Mouse (Mus musculus): Measurements from ENCODE around the gene Amd1. TPM values are rescaled to one million over a fixed set of nuclear protein-coding genes. Genes with fewer than 3 reads are reported as not detected.
A peak's percentile ranks its signal among the peaks of the same experiment; 100 is the strongest.
"Not testable (repeated sequence)": the region's sequence is repeated elsewhere in the genome, so short reads cannot be mapped to it uniquely, and the experiment has no call there.

The Amd1 gene
- polyA plus RNA-seq, 1 experiment from 2014 or later: 77.6 TPM

DNA sequence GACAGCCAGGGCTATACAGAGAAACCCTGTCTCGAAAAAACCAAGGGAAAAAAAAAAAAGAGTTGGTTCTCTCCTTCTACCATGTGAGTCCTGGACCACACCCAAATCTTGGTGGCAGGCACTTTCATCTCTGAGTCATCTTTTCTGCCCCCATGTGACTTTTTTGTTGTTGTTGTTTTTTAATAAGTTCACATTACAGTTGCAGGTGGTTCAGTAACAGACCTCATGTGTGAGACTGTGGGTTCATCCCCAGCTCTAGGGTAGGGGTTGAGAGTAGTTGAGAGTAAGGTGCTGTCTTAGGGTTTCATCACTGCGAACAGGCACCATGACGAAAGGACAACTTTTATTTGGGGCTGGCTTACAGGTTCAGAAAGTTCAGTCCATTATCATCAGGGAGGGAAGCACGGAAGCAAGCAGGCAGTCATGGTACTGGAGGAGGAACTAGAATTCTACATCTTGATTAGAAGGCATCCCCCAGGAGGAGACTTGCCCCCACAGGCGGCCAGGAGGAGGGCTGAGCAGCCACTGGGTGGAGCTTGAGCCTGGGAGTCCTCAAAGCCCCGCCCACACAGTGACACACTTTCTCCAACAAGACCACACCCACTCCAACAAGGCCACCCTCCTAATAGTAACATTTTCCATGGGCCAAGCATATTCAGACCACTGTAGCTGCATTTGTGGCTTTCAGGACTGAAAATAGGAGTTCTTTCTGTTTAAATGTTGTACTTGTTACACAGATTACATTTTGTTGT lies 8.1 kb upstream of the Amd1 start:
- H3K27me3 ChIP-seq (replicated peaks; ENCODE audit: control insufficient read depth, insufficient read depth, low read length): no peaks in the 10 kb centered on the region
- no peak overlapping the region for H3K27ac ChIP-seq (ENCODE audit: low read depth)
- no peak for ATAC-seq (replicated peaks; ENCODE audit: low FRiP score, low TSS enrichment, low read depth)
- peaks cover 2% of the 10 kb centered on the region; the same call in 1 of the 2 replicates for H3K9me3 ChIP-seq (ENCODE audit: control insufficient read depth, low read length)
- DNase-seq (ENCODE audit: low spot score): no peak
- no peaks in the 10 kb centered on the region for H3K36me3 ChIP-seq (ENCODE audit: control insufficient read depth, insufficient read depth, low read length)
- no peak overlapping the region for H3K9ac ChIP-seq (ENCODE audit: low read length)
- 54% methylated on average over 6 of the region's 6 CpGs for WGBS
- peaks cover 5% of the 10 kb centered on the region; the same call in 1 of the 2 replicates for H3K4me1 ChIP-seq (replicated peaks; ENCODE audit: control insufficient read depth, insufficient read depth, low read length)
- no peak overlapping the region for H3K4me2 ChIP-seq (ENCODE audit: low read length)
- no peak overlapping the region for H3K4me3 ChIP-seq (ENCODE audit: low read depth, low read length)

DNA sequence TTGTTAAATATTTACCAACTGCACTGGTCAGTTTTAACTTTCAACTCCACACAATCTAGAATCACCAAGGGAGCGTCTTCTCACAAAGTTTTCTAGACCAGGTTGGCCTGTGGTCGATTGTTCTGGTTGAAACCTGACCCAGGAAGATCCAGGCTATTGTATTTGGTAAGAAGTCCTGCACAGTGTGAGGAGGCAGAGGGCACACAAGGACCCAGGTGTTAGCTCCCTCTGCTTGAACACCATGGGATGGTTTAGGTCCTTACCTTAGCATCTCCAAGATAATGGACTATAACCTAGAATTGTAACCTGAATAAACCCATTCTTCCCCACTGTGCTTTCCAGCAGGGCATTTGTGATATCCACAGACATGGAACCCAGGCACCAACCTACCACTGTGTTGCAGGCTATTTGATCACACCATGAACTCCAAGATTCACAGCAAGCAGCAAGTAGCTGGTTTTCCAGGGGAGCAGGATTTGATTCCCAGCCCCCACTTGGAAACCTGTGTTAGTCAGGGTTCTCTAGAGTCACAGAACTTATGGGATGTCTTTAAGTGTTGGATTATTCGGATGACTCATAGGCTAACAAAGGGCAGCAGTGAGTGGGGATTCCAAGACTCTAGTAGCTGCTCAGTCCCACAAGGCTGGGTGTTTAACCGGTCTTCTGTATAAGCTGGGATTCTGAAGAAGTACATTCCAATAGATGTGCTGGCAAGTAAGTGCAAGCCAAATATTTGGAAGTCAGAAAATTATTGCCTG lies 6.0 kb upstream of the Amd1 start:
- H3K27ac ChIP-seq (ENCODE audit: low read depth): no peak overlapping the region
- peaks cover 2% of the 10 kb centered on the region; the same call in 1 of the 2 replicates for H3K9me3 ChIP-seq (ENCODE audit: control insufficient read depth, low read length)
- H3K4me2 ChIP-seq (ENCODE audit: low read length): no peak overlapping the region
- no peak overlapping the region for H3K4me3 ChIP-seq (ENCODE audit: low read depth, low read length)
- no peak for DNase-seq (ENCODE audit: low spot score)
- no peaks in the 10 kb centered on the region for H3K27me3 ChIP-seq (replicated peaks; ENCODE audit: control insufficient read depth, insufficient read depth, low read length)
- ATAC-seq (replicated peaks; ENCODE audit: low FRiP score, low TSS enrichment, low read depth): no peak
- no peaks in the 10 kb centered on the region for H3K36me3 ChIP-seq (ENCODE audit: control insufficient read depth, insufficient read depth, low read length)
- H3K9ac ChIP-seq (ENCODE audit: low read length): no peak overlapping the region
- WGBS: 57% methylated on average over 4 of the region's 4 CpGs
- H3K4me1 ChIP-seq (replicated peaks; ENCODE audit: control insufficient read depth, insufficient read depth, low read length): peaks cover 3% of the 10 kb centered on the region; the same call in 1 of the 2 replicates

DNA sequence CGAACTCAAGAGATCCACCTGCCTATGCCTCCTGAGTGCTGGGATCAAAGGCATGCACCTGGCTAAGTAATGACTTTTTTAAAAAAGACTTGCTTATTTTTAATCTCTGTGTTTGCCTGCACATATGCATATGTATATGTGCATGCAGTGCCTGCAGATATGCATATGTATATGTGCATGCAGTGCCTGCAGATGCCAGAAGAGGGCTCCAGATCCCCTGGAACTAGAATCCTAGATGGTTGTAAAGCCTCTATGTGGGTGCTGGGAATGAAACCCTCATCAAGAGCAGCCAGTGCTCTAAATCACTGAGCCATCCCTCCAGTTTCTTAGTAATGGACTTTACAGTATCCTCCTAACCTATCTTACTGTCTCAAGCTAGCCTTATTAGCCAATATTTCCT lies 4.0 kb upstream of the Amd1 start:
- no peaks in the 10 kb centered on the region for H3K36me3 ChIP-seq (ENCODE audit: control insufficient read depth, insufficient read depth, low read length)
- H3K27ac ChIP-seq (ENCODE audit: low read depth): no peak overlapping the region
- peaks cover 2% of the 10 kb centered on the region; the same call in 1 of the 2 replicates for H3K9me3 ChIP-seq (ENCODE audit: control insufficient read depth, low read length)
- ATAC-seq (replicated peaks; ENCODE audit: low FRiP score, low TSS enrichment, low read depth) (no peak), DNase-seq (ENCODE audit: low spot score) (no peak)
- no peak overlapping the region for H3K4me2 ChIP-seq (ENCODE audit: low read length)
- no peak overlapping the region for H3K9ac ChIP-seq (ENCODE audit: low read length)
- H3K27me3 ChIP-seq (replicated peaks; ENCODE audit: control insufficient read depth, insufficient read depth, low read length): no peaks in the 10 kb centered on the region
- no peak overlapping the region for H3K4me3 ChIP-seq (ENCODE audit: low read depth, low read length)
- no peaks in the 10 kb centered on the region; the same call in 1 of the 2 replicates for H3K4me1 ChIP-seq (replicated peaks; ENCODE audit: control insufficient read depth, insufficient read depth, low read length)
- 93% methylated on average over 1 of the region's 1 CpGs for WGBS

DNA sequence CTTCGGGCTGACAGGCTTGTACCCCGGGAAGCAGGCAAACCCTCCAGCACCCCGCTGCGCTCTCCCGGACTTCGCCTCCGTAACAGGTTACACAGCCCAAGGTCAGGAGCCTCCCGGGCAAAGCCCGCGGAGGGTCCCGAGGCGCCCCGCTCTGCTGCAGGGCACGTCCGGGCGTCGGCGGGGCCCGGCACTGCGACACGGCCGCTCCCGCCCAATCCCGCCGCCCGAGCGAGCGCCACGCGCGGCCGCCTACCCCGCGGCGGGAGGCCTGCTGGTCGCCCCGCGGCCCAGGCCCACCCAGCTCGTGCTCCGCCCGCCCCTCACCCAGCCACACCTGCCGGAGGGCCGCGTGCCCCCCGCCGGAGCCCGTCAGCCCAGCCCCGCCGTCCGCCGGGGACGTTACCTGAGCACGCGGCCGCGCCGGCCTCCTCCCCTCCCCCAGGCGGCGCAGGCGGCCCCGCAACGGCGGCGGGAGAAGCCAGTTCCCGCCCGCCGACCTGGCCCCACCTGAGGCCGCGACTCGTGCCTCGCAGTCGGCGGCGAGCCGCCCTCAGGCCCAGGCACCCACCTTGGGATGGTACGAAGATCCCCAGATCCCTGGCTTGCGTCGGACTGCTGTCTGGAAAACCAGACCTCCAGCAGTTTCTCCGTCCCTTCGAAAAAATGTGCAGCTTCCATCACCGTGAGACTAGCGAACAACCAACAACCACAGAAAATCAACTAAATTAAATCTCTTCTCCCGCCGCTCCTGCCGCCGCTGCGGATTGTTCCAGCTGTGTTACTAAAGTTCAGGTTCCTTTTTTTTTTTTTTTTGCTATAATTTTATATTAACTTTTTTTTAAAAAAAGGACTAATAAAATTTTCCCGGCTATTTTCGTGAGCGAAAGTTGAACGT lies 558 bp downstream of the Amd1 start:
- Histone ChIP-seq H3K9ac (ENCODE audit: low read length) (peak overlapping the region; percentile 95), H3K4me2 (ENCODE audit: low read length) (peak overlapping the region; percentile 84), H3K27ac (ENCODE audit: low read depth) (peak overlapping the region; percentile 92), H3K4me1 (replicated peaks; ENCODE audit: control insufficient read depth, insufficient read depth, low read length) (peaks cover 24% of the 10 kb centered on the region), H3K4me3 (ENCODE audit: low read depth, low read length) (peak overlapping the region; percentile 70)
- not testable (repeated sequence) for H3K27me3 ChIP-seq (replicated peaks; ENCODE audit: control insufficient read depth, insufficient read depth, low read length); H3K36me3 ChIP-seq (ENCODE audit: control insufficient read depth, insufficient read depth, low read length); H3K9me3 ChIP-seq (ENCODE audit: control insufficient read depth, low read length)
- under 1% methylated on average over 70 of the region's 91 CpGs for WGBS
- ATAC-seq (replicated peaks; ENCODE audit: low FRiP score, low TSS enrichment, low read depth) (peak; percentile 42), DNase-seq (ENCODE audit: low spot score) (peak; percentile 82)

DNA sequence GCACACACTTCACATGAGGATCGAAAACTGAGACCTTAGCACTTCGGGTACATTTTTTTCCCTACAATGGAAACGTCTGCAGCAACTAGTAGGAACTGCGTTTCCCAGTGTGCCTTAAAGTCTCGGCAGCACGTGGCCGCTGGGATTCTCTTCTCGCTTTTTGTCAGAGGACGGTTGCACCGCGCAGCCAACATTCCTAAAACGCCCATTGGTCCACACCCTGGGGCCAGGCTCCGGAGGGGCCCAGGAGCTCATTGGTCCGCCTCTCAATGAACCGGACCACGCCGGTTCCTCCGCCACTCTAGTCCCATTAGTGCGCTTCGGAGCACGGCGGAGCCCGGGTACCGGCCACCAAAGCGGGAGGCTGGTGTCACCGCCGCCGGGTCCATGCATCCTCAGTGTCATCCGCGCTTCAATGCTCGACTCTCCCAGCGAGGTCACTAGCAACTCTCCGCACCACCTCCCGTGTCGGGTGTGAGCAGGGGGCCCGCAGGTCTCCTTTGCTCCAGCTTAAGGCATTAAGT lies 1.3 kb downstream of the Amd1 start:
- peak overlapping the region; percentile 84 for H3K4me2 ChIP-seq (ENCODE audit: low read length)
- no peaks in the 10 kb centered on the region for H3K27me3 ChIP-seq (replicated peaks; ENCODE audit: control insufficient read depth, insufficient read depth, low read length)
- peak overlapping the region; percentile 68 for H3K4me3 ChIP-seq (ENCODE audit: low read depth, low read length)
- H3K9me3 ChIP-seq (ENCODE audit: control insufficient read depth, low read length): no peaks in the 10 kb centered on the region; the same call in 1 of the 2 replicates
- no peaks in the 10 kb centered on the region; the same call in 1 of the 2 replicates for H3K36me3 ChIP-seq (ENCODE audit: control insufficient read depth, insufficient read depth, low read length)
- DNase-seq (ENCODE audit: low spot score) (peak; percentile 88), ATAC-seq (replicated peaks; ENCODE audit: low FRiP score, low TSS enrichment, low read depth) (peak; percentile 86)
- peak overlapping the region; percentile 92 for H3K27ac ChIP-seq (ENCODE audit: low read depth)
- WGBS: under 1% methylated on average over 36 of the region's 36 CpGs
- H3K4me1 ChIP-seq (replicated peaks; ENCODE audit: control insufficient read depth, insufficient read depth, low read length): peaks cover 24% of the 10 kb centered on the region
- peak overlapping the region; percentile 95 for H3K9ac ChIP-seq (ENCODE audit: low read length)

DNA sequence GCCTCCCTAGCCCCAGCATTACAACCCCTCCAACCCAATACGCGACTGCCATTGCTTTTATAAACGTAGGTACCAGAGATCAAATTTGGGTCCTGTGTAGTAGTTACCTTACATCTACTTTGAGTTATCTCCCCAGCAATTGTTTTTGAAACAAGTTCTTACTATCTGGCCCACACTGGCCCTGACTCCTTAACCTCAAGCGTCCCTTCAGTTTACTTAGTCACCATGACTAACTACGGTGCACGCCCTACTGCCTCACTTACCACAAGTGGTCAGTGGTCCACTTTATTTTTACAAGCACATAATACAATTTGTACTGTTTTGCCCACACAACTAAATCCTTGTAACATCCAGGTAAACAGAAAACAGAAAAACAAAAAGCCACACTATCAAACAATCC lies 9.3 kb downstream of the Amd1 start:
- peaks cover 51% of the 10 kb centered on the region for H3K36me3 ChIP-seq (ENCODE audit: control insufficient read depth, insufficient read depth, low read length)
- no peak overlapping the region for H3K4me2 ChIP-seq (ENCODE audit: low read length)
- ATAC-seq (replicated peaks; ENCODE audit: low FRiP score, low TSS enrichment, low read depth): no peak
- H3K9me3 ChIP-seq (ENCODE audit: control insufficient read depth, low read length): no peaks in the 10 kb centered on the region
- DNase-seq (ENCODE audit: low spot score): no peak
- H3K4me3 ChIP-seq (ENCODE audit: low read depth, low read length): no peak overlapping the region
- H3K4me1 ChIP-seq (replicated peaks; ENCODE audit: control insufficient read depth, insufficient read depth, low read length): peaks cover 4% of the 10 kb centered on the region; the same call in 1 of the 2 replicates
- WGBS: 92% methylated on average over 6 of the region's 6 CpGs
- no peaks in the 10 kb centered on the region for H3K27me3 ChIP-seq (replicated peaks; ENCODE audit: control insufficient read depth, insufficient read depth, low read length)
- H3K27ac ChIP-seq (ENCODE audit: low read depth): no peak overlapping the region
- H3K9ac ChIP-seq (ENCODE audit: low read length): no peak overlapping the region

DNA sequence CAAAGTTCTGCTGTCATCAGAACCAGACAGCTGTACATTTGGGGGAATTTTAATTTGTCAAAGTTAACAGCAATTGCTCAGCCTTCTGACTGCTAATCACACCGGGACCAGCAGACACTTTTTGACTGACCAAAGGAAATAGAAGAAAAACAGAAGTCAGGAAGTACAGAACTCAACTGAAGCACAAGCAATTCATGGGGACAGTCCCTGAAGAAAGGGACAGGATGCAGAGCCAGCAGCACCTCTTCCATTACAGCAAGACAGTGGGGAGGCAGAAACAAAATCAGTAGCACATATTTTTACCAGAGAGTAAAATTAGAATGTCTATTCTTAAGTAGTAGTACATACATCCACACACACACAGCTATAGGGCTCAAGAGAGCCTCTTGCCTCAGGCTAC lies 15.2 kb downstream of the Amd1 start:
- 79% methylated on average over 1 of the region's 1 CpGs for WGBS
- Histone ChIP-seq H3K4me1 (replicated peaks; ENCODE audit: control insufficient read depth, insufficient read depth, low read length) (no peaks in the 10 kb centered on the region), H3K27ac (ENCODE audit: low read depth) (no peak overlapping the region), H3K36me3 (ENCODE audit: control insufficient read depth, insufficient read depth, low read length) (peaks cover 44% of the 10 kb centered on the region), H3K4me3 (ENCODE audit: low read depth, low read length) (no peak overlapping the region), H3K9me3 (ENCODE audit: control insufficient read depth, low read length) (no peaks in the 10 kb centered on the region), H3K9ac (ENCODE audit: low read length) (no peak overlapping the region), H3K4me2 (ENCODE audit: low read length) (no peak overlapping the region), H3K27me3 (replicated peaks; ENCODE audit: control insufficient read depth, insufficient read depth, low read length) (no peaks in the 10 kb centered on the region)
- ATAC-seq (replicated peaks; ENCODE audit: low FRiP score, low TSS enrichment, low read depth): no peak
- no peak for DNase-seq (ENCODE audit: low spot score)

DNA sequence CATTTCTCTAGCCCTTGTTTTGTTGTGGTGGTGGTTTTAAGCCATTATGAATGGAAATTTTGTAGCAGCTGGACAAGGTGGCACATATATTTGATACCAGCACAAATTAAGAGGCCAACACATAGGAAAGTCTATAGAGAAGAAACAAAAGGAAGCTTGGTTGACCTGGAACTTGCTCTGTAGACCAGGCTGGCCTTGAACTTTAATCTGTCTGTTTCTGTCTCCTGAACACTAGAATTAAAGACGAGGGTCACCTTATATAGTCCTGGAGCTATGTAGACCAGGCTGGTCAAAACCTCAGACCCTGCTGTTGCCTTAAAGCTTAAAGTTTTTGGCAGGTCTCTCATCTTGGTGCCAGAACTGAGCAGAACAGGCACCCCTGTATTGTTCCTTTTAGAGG lies 16.4 kb downstream of the Amd1 start:
- no peaks in the 10 kb centered on the region for H3K9me3 ChIP-seq (ENCODE audit: control insufficient read depth, low read length)
- no peaks in the 10 kb centered on the region for H3K4me1 ChIP-seq (replicated peaks; ENCODE audit: control insufficient read depth, insufficient read depth, low read length)
- no peaks in the 10 kb centered on the region for H3K27me3 ChIP-seq (replicated peaks; ENCODE audit: control insufficient read depth, insufficient read depth, low read length)
- H3K36me3 ChIP-seq (ENCODE audit: control insufficient read depth, insufficient read depth, low read length): peaks cover 33% of the 10 kb centered on the region
- H3K27ac ChIP-seq (ENCODE audit: low read depth): no peak overlapping the region
- H3K4me2 ChIP-seq (ENCODE audit: low read length): no peak overlapping the region
- 85% methylated on average over 1 of the region's 1 CpGs for WGBS
- H3K4me3 ChIP-seq (ENCODE audit: low read depth, low read length): no peak overlapping the region
- no peak overlapping the region for H3K9ac ChIP-seq (ENCODE audit: low read length)
- DNase-seq (ENCODE audit: low spot score) (no peak), ATAC-seq (replicated peaks; ENCODE audit: low FRiP score, low TSS enrichment, low read depth) (no peak; the same call in 1 of the 2 replicates)
